Mouse (Mus musculus) cerebellum, adult 8-10 months (tissue): ENCODE data around the gene Catsperz.

Experiments used
- DNase-seq: peaks from one replicate; pipeline ENCODE4 v3.0.0; 2022

Catsperz gene

GRCm38 (mm10) chr19:6943709-6944108 is 18.5 kb upstream of the Catsperz start:
- DNase-seq, result no peak

- no peak for DNase-seq
Observed at GRCm38 (mm10) chr19:6942764-6943163, 17.6 kb upstream of the Catsperz start.

GRCm38 (mm10) chr19:6942249-6942691 is 17.1 kb upstream of the Catsperz start, which contains the start of gene Gpr137:
Gene Gpr137 (minus strand): TSS chr19:6942480.
- DNase-seq, result peak; percentile 93

GRCm38 (mm10) chr19:6941372-6942248 is 16.4 kb upstream of the Catsperz start, which contains the start of gene Bad:
Gene Bad (plus strand): TSS chr19:6941861.
- peak; percentile 95 for DNase-seq

- peak; percentile 52 for DNase-seq
Observed at GRCm38 (mm10) chr19:6940396-6941351, 15.5 kb upstream of the Catsperz start.

GRCm38 (mm10) chr19:6939106-6940002 is 14.2 kb upstream of the Catsperz start:
- DNase-seq, result peak; percentile 41

- peak; percentile 73 for DNase-seq
Observed at GRCm38 (mm10) chr19:6937541-6938465, 12.6 kb upstream of the Catsperz start.

- DNase-seq, result no peak
Observed at GRCm38 (mm10) chr19:6936299-6936698, 11.1 kb upstream of the Catsperz start.

GRCm38 (mm10) chr19:6934195-6934977 is 9.2 kb upstream of the Catsperz start, which contains the start of gene Kcnk4:
Gene Kcnk4 (minus strand): TSS chr19:6934515.
- DNase-seq, result no peak

- DNase-seq, result peak; percentile 65
Observed at GRCm38 (mm10) chr19:6933436-6934194, 8.4 kb upstream of the Catsperz start.

GRCm38 (mm10) chr19:6933102-6933435 is 7.9 kb upstream of the Catsperz start:
- DNase-seq, result no peak

GRCm38 (mm10) chr19:6932018-6932417 is 6.8 kb upstream of the Catsperz start:
- DNase-seq, result no peak

- no peak for DNase-seq
Observed at GRCm38 (mm10) chr19:6931002-6931401, 5.8 kb upstream of the Catsperz start.

GRCm38 (mm10) chr19:6928080-6928479 is 2.9 kb upstream of the Catsperz start:
- no peak for DNase-seq

GRCm38 (mm10) chr19:6926559-6927255 is 1.5 kb upstream of the Catsperz start:
- DNase-seq, result no peak

- DNase-seq, result no peak
Observed at GRCm38 (mm10) chr19:6925611-6926329, 590 bp upstream of the Catsperz start.

GRCm38 (mm10) chr19:6924461-6925306 is 496 bp downstream of the Catsperz start:
- DNase-seq, result peak; percentile 92
